Mouse (Mus musculus): ENCODE data around the gene Primpol. TPM values are rescaled to one million over a fixed set of nuclear protein-coding genes. Genes with fewer than 3 reads are reported as not detected.
"Not testable (repeated sequence)": the region's sequence is repeated elsewhere in the genome, so short reads cannot be mapped to it uniquely, and the experiment has no call there.

The Primpol gene
- polyA plus RNA-seq, 1 experiment: 2.8 TPM

DNA sequence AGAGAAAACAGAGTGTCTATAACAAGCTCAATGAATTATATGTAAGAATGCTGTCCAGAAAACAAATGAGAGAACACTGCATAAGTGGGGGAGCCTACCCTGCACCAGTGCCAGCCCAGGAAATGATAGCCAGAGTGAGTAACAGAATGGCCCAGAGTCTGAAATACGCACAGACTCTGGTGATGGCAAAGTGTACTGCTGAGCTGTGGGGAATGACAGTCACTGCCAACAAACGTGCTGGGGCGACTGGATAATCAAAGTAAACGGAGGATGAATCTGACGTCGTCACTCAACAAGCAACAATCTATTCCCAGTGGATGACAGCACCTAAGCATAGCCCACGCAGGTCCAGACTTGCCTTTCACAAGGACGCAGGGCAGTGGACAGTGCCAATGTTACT lies 23.9 kb downstream of the Primpol start:
- Histone ChIP-seq H3K27ac (ENCODE audit: insufficient read depth, low read length) (no peak overlapping the region), H3K4me1 (ENCODE audit: control insufficient read depth, insufficient read depth, low read length) (no peaks in the 10 kb centered on the region), H3K27me3 (ENCODE audit: control insufficient read depth, insufficient read depth, low read length) (no peaks in the 10 kb centered on the region), H3K4me3 (replicated peaks; ENCODE audit: insufficient read depth, low read depth, low read length) (peak overlapping the region; percentile 30)
- peak; percentile 32 to 35 for DNase-seq
- TF ChIP-seq POLR2A (IDR thresholded peaks at IDR 0.05; ENCODE audit: borderline replicate concordance, insufficient read depth, low read length) (no peak), CTCF (IDR thresholded peaks at IDR 0.05; ENCODE audit: borderline replicate concordance, insufficient read depth, low read depth, low read length) (no peak)
- 8% methylated on average over 8 of the region's 8 CpGs for WGBS

DNA sequence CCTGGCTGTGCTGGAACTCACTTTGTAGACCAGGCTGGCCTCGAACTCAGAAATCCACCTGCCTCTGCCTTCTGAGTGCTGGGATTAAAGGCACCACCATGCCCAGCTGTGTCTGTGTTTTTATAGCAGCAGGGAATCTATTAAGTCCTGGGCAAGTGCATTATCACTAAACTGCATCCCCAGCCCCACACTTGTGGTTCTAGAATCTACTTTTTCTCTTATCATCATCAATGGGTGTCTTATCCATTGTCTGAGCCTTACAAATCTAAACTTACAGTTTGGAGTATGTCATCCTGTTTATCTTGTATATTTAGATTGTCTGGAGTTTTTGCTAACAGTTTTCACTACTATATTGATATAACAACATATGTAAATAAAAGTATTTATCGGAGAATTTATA lies 28.3 kb downstream of the Primpol start:
- no peak overlapping the region for H3K4me3 ChIP-seq (replicated peaks; ENCODE audit: insufficient read depth, low read depth, low read length)
- WGBS: 98% methylated on average over 2 of the region's 2 CpGs
- no peaks in the 10 kb centered on the region for H3K27me3 ChIP-seq (ENCODE audit: control insufficient read depth, insufficient read depth, low read length)
- TF ChIP-seq CTCF (IDR thresholded peaks at IDR 0.05; ENCODE audit: borderline replicate concordance, insufficient read depth, low read depth, low read length) (no peak), POLR2A (IDR thresholded peaks at IDR 0.05; ENCODE audit: borderline replicate concordance, insufficient read depth, low read length) (no peak)
- H3K4me1 ChIP-seq (ENCODE audit: control insufficient read depth, insufficient read depth, low read length): no peaks in the 10 kb centered on the region
- H3K27ac ChIP-seq (ENCODE audit: insufficient read depth, low read length): no peak overlapping the region
- DNase-seq: no peak

DNA sequence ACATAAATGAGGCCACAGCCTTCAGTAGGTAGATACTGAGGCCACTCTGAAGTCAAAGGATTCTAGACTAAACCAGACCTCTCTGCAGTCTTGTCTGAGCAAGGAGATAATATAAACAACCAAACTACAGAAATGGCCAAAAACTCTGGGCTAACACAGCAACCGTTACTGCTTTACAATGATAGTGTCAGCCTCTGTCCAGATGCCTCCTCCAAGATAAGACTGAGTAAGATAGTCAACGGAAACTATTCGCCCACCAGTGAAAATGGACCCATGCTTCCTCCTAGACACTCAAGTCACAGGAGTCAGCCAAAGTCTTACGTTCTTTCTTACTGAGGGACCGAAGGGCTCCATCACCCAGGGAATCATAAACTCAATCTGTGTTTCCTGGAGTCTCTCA lies 29.1 kb downstream of the Primpol start:
- DNase-seq: no peak
- Histone ChIP-seq H3K27ac (ENCODE audit: insufficient read depth, low read length) (no peak overlapping the region), H3K4me1 (ENCODE audit: control insufficient read depth, insufficient read depth, low read length) (no peaks in the 10 kb centered on the region), H3K4me3 (replicated peaks; ENCODE audit: insufficient read depth, low read depth, low read length) (no peak overlapping the region), H3K27me3 (ENCODE audit: control insufficient read depth, insufficient read depth, low read length) (no peaks in the 10 kb centered on the region)
- TF ChIP-seq POLR2A (IDR thresholded peaks at IDR 0.05; ENCODE audit: borderline replicate concordance, insufficient read depth, low read length) (no peak), CTCF (IDR thresholded peaks at IDR 0.05; ENCODE audit: borderline replicate concordance, insufficient read depth, low read depth, low read length) (no peak)
- WGBS: 94% methylated on average over 5 of the region's 5 CpGs

DNA sequence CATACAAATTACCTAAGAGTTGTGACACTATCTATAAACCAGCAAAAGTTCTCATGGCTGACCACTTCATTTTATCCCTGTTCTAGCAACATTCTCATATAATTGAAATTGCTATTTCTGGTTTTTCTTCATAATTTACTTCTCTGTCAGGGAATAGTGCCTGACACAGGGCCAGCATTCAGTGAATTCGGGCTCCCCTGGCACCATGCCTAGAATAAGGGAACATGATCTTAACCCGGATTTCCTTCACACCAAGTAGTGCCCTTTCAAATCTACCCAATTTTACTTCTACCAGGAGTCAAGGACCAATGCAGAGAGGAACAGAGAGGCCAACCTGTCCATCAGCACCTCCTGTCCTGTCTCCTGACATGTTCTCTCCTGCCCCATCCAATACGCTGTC lies 31.4 kb downstream of the Primpol start:
- H3K4me1 ChIP-seq (ENCODE audit: control insufficient read depth, insufficient read depth, low read length): no peaks in the 10 kb centered on the region
- no peak overlapping the region for H3K27ac ChIP-seq (ENCODE audit: insufficient read depth, low read length)
- no peak overlapping the region for H3K4me3 ChIP-seq (replicated peaks; ENCODE audit: insufficient read depth, low read depth, low read length)
- no peaks in the 10 kb centered on the region for H3K27me3 ChIP-seq (ENCODE audit: control insufficient read depth, insufficient read depth, low read length)
- DNase-seq: no peak
- no peak for TF ChIP-seq CTCF (IDR thresholded peaks at IDR 0.05; ENCODE audit: borderline replicate concordance, insufficient read depth, low read depth, low read length)
- no peak for TF ChIP-seq POLR2A (IDR thresholded peaks at IDR 0.05; ENCODE audit: borderline replicate concordance, insufficient read depth, low read length)
- 42% methylated on average over 3 of the region's 3 CpGs for WGBS

DNA sequence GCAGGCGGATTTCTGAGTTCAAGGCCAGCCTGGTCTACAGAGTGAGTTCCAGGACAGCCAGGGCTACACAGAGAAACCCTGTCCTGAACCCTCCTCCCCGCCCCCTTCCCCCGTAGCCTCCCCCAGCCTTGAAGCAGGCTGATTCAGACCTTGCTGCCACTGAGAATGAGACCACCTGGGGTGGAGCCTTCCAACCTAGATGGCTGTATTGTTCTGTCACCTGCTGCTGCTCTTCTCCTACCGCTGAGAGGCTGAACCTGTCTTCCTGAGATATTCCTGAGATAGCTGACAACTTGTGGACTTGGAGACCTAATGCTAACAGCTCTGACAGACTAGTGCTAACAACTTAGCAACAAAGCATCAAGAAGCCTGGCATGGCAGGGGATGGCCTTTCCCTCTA lies 32.7 kb downstream of the Primpol start:
- not testable (repeated sequence) for H3K27ac ChIP-seq (ENCODE audit: insufficient read depth, low read length); H3K27me3 ChIP-seq (ENCODE audit: control insufficient read depth, insufficient read depth, low read length)
- WGBS: 49% methylated on average over 4 of the region's 4 CpGs

DNA sequence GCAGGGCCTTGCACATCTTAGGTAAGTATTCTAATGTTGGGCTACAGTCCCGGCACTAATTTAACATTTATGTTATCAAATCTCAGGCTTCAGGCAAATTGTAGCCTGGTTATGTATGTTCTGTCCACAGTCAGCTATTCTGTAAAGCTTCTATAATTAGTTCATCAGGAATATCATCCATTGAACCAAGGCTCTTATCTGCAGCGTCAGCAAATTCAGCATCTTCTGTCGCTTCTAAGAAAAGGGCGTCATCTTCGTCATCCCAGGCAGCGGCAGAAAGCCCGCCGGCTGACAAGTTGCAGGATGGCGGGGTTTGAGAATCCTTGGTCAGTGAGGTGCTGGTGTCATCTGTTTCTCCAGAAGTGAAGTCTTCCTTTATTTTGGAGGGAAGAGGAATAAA lies 38.2 kb downstream of the Primpol start:
- Histone ChIP-seq H3K4me3 (replicated peaks; ENCODE audit: insufficient read depth, low read depth, low read length) (no peak overlapping the region), H3K27me3 (ENCODE audit: control insufficient read depth, insufficient read depth, low read length) (no peaks in the 10 kb centered on the region), H3K27ac (ENCODE audit: insufficient read depth, low read length) (no peak overlapping the region), H3K4me1 (ENCODE audit: control insufficient read depth, insufficient read depth, low read length) (no peaks in the 10 kb centered on the region)
- WGBS: 94% methylated on average over 9 of the region's 9 CpGs
- DNase-seq: no peak
- TF ChIP-seq POLR2A (IDR thresholded peaks at IDR 0.05; ENCODE audit: borderline replicate concordance, insufficient read depth, low read length) (no peak), CTCF (IDR thresholded peaks at IDR 0.05; ENCODE audit: borderline replicate concordance, insufficient read depth, low read depth, low read length) (no peak)

More for the DNA sequence above, 32.7 kb downstream of the Primpol start:
- H3K4me1 ChIP-seq (ENCODE audit: control insufficient read depth, insufficient read depth, low read length); DNase-seq; H3K4me3 ChIP-seq (replicated peaks; ENCODE audit: insufficient read depth, low read depth, low read length): not testable (repeated sequence)

DNA sequence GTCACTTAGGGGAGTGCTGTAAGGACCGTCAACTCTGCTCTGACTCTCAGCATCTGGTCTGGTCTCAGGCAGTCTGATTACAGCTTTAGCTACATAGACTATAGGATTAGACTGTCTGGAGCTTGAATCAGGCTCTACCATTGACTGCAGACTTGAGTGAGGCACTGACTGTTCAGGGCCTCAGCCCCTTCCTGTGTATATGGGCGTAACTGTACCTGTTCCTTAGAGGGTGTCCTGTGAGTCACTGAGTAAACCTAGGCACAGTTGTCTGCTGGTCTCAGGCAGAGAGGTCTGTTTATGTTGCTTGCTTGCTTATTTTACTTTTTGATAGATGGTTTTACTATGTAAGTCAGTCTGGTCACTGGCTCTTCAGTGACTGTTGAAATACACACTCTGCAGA lies 43.0 kb downstream of the Primpol start:
- Histone ChIP-seq H3K27me3 (ENCODE audit: control insufficient read depth, insufficient read depth, low read length) (no peaks in the 10 kb centered on the region), H3K4me1 (ENCODE audit: control insufficient read depth, insufficient read depth, low read length) (no peaks in the 10 kb centered on the region), H3K27ac (ENCODE audit: insufficient read depth, low read length) (no peak overlapping the region), H3K4me3 (replicated peaks; ENCODE audit: insufficient read depth, low read depth, low read length) (no peak overlapping the region)
- no peak for DNase-seq
- 94% methylated on average over 2 of the region's 2 CpGs for WGBS
- TF ChIP-seq POLR2A (IDR thresholded peaks at IDR 0.05; ENCODE audit: borderline replicate concordance, insufficient read depth, low read length) (no peak), CTCF (IDR thresholded peaks at IDR 0.05; ENCODE audit: borderline replicate concordance, insufficient read depth, low read depth, low read length) (no peak)

DNA sequence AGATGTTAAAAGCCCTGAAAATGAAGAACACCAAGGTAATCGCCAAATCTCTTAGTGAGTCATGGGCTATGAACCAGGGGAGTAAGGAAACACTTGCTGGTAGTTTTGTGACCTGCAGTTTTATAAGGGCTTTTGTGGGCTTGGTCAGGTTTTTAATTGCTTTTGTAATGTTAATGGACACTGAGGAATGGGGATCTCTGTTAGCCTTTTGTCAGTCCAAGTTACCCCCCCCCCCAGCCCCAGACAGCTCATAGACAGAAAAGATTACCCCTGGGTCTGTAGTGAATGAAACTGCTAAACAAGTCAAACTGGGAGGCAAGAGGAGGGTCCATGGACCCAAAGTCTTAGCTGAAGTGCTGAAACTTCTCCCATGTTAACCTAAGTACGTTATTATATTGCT lies 43.6 kb downstream of the Primpol start:
- 90% methylated on average over 2 of the region's 2 CpGs for WGBS
- no peak overlapping the region for H3K4me3 ChIP-seq (replicated peaks; ENCODE audit: insufficient read depth, low read depth, low read length)
- H3K4me1 ChIP-seq (ENCODE audit: control insufficient read depth, insufficient read depth, low read length): no peaks in the 10 kb centered on the region
- TF ChIP-seq CTCF (IDR thresholded peaks at IDR 0.05; ENCODE audit: borderline replicate concordance, insufficient read depth, low read depth, low read length) (no peak), POLR2A (IDR thresholded peaks at IDR 0.05; ENCODE audit: borderline replicate concordance, insufficient read depth, low read length) (no peak)
- no peak for DNase-seq
- no peaks in the 10 kb centered on the region for H3K27me3 ChIP-seq (ENCODE audit: control insufficient read depth, insufficient read depth, low read length)
- no peak overlapping the region for H3K27ac ChIP-seq (ENCODE audit: insufficient read depth, low read length)

DNA sequence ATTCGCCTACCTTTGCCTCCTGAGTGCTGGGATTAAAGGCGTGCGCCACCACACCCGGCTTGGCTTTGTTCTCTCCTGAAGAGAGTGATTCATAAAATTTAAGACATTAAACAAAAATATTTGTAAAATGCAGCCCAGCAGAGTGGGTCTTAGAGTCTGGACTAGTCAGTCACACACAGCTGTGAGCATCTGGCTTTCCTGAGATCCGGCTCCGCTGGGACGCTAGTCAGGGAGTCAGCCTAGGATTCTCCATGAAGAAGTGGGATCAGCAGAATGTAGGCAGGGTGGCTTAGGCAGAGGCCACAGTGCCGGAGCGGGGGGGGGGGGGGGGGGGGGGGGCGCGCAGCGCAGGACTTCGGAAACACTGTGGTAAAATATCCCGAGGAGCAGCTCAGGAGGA lies 46.3 kb downstream of the Primpol start:
- Histone ChIP-seq H3K4me1 (ENCODE audit: control insufficient read depth, insufficient read depth, low read length) (no peaks in the 10 kb centered on the region), H3K27ac (ENCODE audit: insufficient read depth, low read length) (no peak overlapping the region), H3K27me3 (ENCODE audit: control insufficient read depth, insufficient read depth, low read length) (no peaks in the 10 kb centered on the region), H3K4me3 (replicated peaks; ENCODE audit: insufficient read depth, low read depth, low read length) (no peak overlapping the region)
- WGBS: 85% methylated on average over 11 of the region's 14 CpGs
- no peak for DNase-seq
- TF ChIP-seq POLR2A (IDR thresholded peaks at IDR 0.05; ENCODE audit: borderline replicate concordance, insufficient read depth, low read length) (no peak), CTCF (IDR thresholded peaks at IDR 0.05; ENCODE audit: borderline replicate concordance, insufficient read depth, low read depth, low read length) (no peak)

All from cerebellum, adult 2 months (tissue).